Mouse (Mus musculus) layer of hippocampus, adult 9-11 months (tissue): Measurements from ENCODE around the gene Aox4.

Source experiments
- DNase-seq: peaks from one replicate; pipeline ENCODE4 v3.0.0; 2022

The Aox4 gene

DNA sequence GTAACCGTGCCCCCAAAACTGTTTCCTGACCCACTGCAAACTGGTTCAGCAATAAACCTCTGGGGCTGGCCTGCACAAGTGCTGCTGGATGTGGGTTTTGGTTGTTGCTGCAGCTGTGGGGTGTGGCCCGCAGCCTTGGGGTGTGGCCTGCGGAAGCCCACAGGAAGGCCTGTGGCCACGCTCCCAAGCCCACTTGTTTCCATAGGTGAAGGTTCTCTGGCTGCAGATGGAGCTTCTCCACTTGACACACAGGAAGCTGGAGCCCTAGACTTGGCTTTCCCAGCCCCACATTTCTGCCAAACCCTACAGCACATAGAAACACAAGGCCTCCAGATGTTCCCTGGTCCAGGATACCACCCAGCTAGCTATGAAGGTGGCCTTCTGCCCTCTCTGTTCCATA, 93.5 kb downstream of the Aox4 start:
- DNase-seq: no peak

DNA sequence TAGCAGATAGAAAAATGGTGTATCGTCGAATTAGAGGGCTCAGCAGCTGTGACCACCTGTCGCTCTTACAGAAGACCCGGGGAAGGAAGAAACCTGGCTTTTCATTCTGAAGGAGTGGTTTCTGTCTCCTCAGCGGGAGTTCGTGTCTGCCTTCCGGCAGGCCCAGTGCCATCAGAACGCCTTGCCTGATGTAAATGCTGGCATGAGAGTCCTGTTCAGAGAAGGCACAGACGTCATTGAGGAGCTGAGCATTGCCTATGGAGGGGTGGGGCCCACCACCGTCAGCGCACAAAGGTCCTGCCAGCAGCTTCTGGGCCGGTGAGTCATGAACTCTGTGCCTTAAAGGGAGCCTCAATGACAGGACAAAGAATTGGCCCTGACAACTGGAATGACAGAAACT, 94.1 kb downstream of the Aox4 start:
- DNase-seq: no peak

DNA sequence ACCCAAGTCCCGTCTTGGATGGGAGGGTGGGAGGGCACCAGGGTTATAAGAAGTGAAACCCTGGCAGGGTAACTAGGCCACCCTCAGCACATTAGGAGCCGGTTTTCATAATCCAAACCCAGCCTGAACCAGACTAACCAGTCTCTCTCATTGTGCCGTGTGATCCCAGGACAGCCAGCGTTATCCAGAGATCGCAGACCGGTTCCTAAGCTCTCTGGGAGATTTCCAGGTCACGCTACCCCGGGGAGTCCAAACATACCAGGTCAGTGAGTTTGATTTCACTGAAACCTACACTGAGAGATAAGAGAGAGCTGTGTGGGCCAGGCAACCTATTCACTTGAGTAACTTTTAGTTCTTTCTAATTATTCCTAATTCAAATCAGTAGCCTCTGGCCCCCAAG, 97.0 kb downstream of the Aox4 start:
- no peak for DNase-seq

DNA sequence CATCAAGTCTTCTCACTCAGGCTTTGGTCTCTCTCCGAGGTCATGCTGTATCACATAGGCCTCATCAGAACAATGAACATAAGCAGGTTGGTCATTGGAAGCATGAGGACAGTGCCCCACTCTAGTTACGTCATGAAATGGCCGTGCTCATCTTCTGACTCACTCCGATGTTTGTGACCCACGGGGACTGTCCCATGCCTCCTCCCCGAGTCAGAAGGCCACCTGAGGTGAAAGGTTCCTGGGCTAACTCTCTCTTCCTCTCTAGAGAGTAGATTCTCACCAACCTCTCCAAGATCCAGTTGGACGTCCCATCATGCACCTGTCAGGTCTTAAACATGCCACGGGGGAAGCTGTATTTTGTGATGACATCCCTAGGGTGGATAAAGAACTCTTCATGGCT, 98.4 kb downstream of the Aox4 start:
- no peak for DNase-seq

DNA sequence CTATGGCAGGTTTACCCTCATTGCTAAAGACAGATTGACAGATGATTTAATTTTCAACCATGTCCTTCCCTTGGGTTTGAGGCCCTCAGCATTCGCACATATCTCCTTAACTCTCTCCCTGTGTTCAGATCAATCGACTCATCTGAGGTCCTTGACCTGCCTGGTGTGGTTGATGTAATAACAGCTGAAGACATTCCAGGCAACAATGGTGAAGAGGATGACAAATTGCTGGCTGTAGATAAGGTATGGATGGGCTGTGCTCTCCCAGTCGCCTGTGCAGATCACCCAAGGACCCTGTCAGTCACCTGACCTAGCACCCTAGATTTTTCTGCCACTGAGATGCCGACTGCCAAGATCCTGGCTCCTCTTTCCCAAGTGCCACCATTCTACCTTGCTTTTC, 99.7 kb downstream of the Aox4 start:
- DNase-seq: no peak

DNA sequence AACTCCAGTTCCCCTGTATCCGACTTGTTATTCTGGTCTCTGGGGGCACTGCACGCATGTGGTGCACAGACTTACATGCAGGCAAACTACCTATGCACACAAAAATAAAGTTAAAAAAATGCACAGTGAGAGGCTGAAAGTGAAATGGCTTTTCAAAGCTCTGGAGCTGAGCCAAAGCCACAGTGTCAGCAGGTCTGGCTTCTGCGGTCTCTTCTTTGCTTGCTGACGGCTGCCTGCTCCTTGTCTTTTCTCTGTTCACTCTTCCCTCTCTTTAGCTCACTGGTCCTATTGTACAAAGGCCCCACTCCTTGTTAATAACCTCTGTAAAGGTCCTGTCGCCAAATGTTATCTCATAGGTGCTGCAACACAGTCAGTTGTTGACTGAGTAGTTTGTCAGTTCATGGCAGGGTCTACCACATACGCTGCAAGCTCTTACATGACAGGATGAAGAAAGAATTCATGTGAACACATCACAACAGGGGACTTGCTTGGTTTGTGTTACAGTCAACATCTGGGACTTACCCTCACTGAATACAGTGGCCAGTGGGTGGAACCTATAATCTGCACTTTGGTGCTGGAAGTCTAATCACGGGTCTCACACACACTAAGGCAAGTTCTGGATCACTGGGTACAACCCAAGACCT, 101.1 kb downstream of the Aox4 start:
- DNase-seq: no peak

DNA sequence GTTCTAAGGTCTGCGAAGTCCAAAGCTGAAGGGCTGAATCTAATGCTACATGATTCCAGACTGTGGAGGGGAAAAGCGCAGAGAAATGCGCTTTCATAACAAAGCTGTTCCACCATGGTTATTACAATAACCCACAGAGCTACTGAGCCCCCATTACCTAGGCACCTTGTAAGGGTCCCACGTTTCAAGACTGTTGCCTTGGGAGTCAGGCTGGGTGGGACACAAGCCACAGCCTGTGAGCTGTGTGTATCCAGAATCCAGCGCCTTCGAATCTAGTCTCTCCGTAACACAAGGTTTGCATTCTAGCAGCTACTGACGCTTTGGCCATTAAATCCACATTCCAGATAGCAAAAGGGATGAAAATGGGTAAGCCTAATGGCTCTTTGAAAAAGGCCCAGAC, 103.0 kb downstream of the Aox4 start:
- DNase-seq: no peak

DNA sequence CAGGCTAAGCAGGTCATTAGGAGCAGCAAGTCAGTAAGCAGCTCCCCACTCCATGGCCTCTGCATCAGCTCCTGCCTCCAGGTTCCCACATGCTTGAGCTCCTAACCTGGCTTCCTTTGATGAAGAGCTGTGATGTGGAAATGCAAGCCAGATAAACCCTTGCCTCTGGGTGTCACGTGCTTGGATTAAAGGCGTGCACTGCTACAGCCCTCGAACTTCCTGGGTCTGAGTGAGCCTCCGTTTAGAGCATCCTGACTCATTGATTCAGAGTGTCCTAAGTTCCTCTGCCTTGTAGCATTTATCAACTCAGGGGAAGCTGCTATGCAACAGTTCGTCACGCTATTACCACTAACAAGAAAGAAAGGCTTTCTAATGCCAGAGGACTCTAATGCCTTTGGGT, 105.3 kb downstream of the Aox4 start:
- no peak for DNase-seq
